Mouse (Mus musculus): ENCODE measurements around the gene Glcci1. TPM values are rescaled to one million over a fixed set of nuclear protein-coding genes. Genes with fewer than 3 reads are reported as not detected.
A peak's percentile ranks its signal among the peaks of the same experiment; 100 is the strongest.
"Not testable (repeated sequence)": the region's sequence is repeated elsewhere in the genome, so short reads cannot be mapped to it uniquely, and the experiment has no call there.

Gene Glcci1
- total RNA-seq, 1 experiment from 2014 or later = 37.4 TPM

DNA sequence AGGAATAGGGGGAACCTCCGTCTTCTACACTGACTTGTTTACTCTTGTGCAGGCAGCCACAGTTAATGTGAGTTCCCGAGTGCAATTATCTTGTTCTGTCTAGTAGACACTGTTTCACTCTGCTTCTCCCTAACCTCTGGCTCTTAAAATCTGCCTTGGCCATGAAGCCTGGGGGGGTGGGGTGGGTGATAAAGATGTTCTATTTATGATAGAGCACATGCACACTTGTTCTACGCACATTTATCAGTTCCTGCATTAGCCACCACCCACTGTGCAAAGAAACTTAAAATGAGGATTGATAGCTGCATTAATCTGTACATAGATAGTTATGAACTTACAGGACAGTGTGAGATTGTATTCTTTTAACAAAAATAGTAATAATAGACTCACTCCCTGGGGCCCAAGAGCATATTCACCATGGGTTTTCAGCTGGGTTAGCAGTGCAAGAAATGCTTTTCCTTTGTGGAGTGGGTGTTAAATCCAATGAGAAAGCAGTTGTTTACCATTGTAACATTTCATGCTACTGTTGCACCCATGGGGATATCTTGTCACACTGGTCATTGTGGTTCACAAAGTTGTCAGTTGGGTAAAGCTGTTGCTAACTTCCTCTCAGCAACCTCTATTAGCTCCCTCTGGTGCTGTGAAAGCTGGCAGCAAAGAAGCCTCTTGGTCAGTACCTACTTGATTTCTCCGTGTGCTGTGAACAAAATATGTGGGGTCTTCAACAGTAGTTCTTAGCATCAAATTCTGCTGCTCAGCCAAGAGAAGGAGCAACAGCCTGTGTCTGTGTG, 21.9 kb downstream of the Glcci1 start:
- ATAC-seq (ENCODE audit: extremely low read depth, insufficient number of reproducible peaks, low FRiP score, poor library complexity, severe bottlenecking) = peak; percentile 46; the same call in 1 of the 2 replicates

DNA sequence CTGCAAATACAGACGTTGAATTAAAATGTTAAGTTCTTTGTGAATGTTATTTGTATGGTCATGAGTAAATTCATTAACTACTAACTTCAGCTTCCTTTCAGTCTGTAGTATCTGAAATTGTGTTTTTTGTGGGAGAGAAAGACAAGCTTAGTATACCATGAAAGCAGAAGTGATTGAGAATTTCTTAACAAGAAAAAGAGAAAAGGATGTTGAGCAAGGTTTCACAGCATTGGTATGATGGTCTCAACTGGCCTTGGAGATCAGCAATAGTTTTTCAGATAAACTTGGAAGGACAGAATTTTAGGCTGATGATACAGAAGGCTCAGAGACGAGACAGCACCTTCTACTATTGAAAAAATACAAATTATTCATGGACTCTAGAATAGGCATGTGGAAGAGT, 27.5 kb downstream of the Glcci1 start:
- no peak for ATAC-seq (ENCODE audit: extremely low read depth, insufficient number of reproducible peaks, low FRiP score, poor library complexity, severe bottlenecking)

DNA sequence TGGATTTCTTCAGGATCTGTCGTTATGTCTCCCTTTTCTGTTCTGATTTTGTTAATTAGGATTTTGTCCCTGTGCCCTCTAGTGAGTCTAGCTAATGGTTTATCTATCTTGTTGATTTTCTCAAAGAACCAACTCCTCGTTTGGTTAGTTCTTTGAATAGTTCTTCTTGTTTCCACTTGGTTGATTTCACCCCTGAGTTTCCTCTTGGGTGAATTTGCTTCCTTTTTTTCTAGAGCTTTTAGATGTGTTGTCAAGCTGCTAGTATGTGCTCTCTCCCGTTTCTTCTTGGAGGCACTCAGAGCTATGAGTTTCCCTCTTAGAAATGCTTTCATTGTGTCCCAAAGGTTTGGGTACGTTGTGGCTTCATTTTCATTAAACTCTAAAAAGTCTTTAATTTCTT, 32.1 kb downstream of the Glcci1 start:
- not testable (repeated sequence) for ATAC-seq (ENCODE audit: extremely low read depth, insufficient number of reproducible peaks, low FRiP score, poor library complexity, severe bottlenecking)

DNA sequence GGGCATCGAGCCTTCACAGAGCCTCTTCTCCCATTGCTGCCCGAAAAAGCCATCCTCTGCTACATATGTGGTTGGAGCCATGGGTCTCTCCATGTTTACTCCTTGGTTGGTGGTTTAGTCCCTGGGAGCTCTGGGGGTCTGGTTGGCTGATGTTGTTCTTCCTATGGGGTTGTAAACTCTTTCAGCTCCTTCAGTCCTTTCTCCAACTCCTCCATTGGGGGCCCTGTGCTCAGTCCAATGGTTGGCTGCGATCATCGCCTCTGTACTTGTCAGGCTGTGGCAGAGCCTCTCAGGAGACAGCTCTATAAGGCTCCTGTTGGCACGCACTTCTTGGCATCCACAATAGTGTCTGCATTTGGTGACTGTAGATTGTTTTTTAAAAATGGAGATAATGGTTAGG, 35.4 kb downstream of the Glcci1 start:
- ATAC-seq (ENCODE audit: extremely low read depth, insufficient number of reproducible peaks, low FRiP score, poor library complexity, severe bottlenecking) = no peak

DNA sequence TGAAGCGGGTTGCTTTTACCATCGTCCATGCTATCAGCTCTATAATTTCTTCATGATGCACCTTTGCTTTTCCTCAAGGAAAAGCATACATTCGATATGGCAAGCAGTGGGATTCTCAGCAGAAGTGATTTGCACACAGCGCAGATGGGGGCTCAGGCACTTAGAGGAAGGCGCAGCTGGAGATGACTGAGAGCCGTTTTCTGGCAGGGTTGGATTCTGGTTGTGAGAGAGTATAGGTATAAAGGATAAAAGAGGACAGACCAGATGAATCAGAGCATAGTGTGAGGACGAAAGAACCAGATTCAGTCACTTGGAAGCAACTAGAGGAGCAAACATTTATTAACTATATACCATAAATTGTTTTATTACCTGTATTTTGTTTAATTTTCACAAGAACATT, 36.4 kb downstream of the Glcci1 start:
- no peak for ATAC-seq (ENCODE audit: extremely low read depth, insufficient number of reproducible peaks, low FRiP score, poor library complexity, severe bottlenecking)

DNA sequence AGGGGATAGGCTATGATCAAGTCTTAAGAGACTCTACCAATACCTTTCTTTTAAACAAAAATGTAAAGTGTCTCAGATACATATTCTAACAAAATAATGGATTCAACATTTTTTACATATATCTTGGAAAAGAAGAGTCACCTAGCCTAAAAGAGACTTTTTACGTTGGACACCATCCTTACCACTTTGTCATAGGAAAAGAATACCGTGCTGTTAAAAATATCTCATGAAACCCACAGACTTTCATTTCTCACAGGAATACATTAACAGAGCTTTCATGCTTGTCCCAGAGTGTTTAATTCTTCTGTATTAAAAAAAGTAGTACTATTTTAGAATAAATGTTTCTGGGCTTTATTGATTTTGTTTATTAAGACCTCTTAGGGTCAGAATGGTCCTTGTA, 41.8 kb downstream of the Glcci1 start:
- ATAC-seq (ENCODE audit: extremely low read depth, insufficient number of reproducible peaks, low FRiP score, poor library complexity, severe bottlenecking) = no peak

DNA sequence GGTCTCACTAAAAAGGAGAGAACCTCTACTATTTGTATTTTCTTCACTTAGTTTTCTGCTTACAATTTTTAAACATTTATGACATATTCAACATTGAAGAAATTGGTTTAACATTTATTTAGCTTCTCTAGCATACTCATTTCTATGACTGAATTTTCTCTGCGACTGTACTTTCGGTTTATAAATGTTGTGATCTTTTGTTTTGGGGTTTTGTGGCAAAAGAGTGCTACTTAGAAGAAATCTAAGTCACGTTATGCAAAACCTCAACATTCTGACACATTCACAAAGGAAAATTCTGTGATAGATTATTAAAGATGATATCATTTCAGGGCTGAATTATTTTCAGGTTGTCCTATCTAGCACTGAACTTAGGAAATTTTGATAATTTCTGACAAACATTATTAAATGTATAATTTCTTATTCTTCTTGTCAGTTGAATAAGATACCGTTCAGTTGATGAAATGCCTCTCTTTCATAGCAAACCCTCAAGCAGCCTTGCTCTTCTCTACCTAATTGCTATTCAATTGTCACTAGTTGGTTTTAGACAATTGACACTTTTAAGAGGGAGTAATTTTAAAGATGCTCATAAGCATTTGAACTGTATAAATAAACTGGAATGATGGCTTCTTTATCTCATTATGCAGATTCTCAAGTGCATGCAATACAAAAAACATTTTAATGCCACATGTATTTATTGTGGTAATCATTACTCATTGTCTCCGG, 47.6 kb downstream of the Glcci1 start:
- no peak for ATAC-seq (ENCODE audit: extremely low read depth, insufficient number of reproducible peaks, low FRiP score, poor library complexity, severe bottlenecking)

DNA sequence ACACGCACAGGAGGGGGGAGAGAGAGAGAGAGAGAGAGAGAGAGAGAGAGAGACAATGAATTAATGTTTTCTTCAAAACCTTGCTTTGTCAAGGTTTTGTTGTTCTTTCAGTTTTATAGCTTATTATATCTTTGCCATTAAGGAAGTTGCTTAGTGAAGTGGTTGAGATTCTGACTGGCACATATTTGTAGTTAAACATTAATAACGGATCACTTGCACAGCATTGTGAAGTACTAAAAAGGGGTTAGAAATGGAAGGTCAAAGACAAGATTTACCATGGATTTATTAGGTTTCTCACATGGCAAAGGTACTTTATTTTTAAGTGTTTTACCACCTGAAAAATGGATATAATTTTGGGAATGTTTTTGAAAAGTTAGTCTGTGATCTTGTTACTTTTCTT, 51.3 kb downstream of the Glcci1 start:
- no peak for ATAC-seq (ENCODE audit: extremely low read depth, insufficient number of reproducible peaks, low FRiP score, poor library complexity, severe bottlenecking)

DNA sequence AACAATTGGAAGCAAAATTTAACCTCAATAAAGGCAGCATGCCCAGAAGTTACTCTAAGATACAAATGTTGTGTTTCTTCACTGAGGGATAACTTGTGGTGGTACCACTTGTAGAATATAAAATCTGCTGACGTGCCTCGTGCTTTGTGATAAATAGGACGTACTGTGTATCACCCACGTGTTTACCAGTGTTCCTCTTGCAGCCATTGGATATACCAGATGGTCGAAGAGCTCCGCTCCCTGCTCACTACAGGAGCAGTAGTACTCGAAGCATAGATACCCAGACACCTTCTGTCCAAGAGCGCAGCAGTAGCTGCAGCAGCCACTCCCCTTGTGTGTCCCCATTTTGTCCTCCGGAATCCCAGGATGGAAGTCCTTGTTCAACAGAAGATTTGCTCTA, 73.0 kb downstream of the Glcci1 start:
- no peak for ATAC-seq (ENCODE audit: extremely low read depth, insufficient number of reproducible peaks, low FRiP score, poor library complexity, severe bottlenecking)

DNA sequence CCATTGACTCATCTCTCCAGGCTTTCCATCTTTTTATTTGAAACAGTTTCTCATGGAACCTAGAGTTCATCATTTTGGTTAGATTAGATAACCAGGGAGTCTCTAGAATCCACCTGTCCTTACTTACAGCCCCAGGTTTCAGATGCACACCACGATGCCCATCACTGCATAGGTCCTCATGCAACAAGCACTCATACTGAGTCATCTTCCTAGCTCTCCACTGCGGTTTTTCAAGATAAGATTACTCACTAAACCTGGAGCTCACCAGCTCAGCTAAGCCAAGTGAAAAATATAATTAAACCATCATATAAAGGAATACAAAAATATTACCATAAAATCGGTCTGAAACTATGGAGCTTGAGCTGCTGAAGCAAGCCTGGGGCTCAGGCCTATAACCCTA, 74.5 kb downstream of the Glcci1 start:
- no peak for ATAC-seq (ENCODE audit: extremely low read depth, insufficient number of reproducible peaks, low FRiP score, poor library complexity, severe bottlenecking)

DNA sequence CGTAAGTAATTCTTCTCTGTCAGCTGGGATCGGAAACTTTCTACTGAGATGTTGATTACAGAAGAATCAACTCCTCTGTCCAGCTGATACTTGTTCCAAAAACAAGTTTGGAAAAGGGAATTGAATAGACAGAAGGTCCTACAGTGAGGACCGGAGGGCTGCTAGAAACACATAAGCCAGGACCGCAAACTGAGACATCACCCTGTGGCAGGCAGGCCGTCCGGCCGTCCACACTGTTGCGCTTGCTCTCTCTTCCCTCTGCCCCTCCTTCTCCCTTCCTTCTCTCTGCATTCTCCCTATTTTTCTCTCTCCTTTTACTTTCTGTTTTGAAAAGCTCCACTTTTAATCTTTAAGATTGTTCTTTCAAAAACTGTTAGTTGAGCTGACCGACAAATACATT, 82.3 kb downstream of the Glcci1 start:
- ATAC-seq (ENCODE audit: extremely low read depth, insufficient number of reproducible peaks, low FRiP score, poor library complexity, severe bottlenecking) = no peak

DNA sequence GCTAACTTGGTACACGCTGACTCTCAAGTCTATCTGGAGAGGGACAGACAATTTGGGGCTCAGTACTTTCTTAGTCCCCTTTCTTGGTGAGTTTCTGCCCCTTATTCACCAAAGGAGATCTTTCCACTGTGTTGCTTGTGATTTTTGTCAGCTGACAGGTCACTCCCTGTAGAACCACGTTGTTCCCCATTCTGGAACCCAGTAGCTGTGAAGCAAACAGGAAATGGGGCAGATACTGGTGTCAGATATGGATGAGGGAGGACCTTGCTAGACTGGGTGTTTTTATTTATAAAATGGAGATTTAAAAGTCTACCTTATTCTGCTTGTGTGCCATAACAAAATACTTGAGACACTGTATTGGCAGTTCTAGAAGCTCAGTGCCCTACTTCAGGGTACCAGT, 108.0 kb downstream of the Glcci1 start:
- ATAC-seq (ENCODE audit: extremely low read depth, insufficient number of reproducible peaks, low FRiP score, poor library complexity, severe bottlenecking) = no peak

DNA sequence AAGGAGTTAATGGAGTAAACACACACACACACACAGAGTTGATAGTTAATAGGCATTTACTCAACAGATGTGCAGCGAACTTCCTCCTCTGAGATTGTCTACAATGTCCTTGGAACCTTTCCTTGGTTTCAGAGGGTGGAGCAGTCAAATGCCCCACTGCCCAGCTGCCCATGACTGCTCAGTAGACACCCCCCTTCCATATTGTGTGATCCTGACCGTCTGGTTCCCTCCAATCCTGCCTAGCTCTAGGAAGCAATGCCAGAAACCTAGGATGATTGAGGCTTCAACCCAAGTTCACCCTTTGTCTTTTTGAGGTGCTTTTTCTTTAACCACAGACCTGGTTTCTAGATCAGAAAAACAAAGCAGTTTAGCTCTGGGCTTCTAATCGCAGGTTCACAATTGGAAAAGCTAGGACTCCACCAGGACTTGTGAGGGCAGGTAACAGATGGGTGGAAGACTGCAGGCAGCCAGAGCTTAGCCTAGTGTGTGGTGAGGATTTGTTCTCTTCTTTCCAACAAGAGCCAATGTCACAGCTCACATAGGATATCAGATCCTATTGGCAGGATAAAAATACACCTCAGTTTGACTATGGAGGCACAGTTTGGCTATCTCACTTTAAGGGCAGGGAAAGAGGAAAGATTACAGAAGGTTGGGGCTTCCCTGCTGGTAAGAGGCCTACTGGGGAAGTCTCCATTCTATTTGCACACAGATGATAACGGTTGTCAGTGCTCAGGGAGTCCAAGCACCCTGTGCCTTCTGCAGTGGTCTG, 110.4 kb downstream of the Glcci1 start:
- ATAC-seq (ENCODE audit: extremely low read depth, insufficient number of reproducible peaks, low FRiP score, poor library complexity, severe bottlenecking) = no peak

DNA sequence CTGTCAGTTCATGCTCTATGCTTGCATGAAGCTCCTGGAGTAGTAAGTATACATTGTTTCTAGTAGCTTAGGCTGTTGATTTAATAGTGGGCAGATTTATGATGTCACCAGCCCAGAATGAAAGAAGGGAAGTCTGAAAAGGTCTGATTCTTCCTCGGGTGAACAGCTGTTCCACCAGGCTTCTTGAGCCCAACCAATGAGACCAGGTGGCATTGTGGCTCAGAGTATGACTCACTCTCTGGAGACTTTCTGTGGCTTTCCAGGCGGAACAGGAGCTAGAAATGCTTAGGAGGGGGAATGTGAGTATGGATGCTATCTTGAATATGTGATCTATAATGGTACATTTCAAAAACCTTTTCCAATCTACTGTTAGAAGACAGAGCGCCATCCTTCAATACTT, 113.6 kb downstream of the Glcci1 start:
- no peak for ATAC-seq (ENCODE audit: extremely low read depth, insufficient number of reproducible peaks, low FRiP score, poor library complexity, severe bottlenecking)

DNA sequence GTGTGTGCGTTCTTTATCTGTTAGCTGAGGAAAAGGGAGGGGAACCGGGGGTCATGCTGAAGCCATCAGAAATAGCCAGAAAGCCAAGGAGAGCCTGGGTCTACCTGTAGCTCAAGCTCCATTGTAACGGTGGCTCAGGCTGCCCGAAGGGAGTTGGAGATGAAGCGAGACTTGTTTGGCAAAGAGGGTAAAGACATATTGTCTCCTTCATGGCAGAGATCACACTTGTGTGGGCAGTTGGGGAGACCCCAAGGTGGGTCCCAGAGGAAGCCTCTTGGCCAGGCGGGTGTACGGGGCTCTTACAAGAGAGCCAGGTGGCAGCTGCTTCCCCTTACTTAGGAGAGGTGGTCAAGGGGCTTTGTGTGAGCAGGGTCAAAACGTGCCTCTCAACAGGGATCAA, 118.8 kb downstream of the Glcci1 start:
- no peak for ATAC-seq (ENCODE audit: extremely low read depth, insufficient number of reproducible peaks, low FRiP score, poor library complexity, severe bottlenecking)

DNA sequence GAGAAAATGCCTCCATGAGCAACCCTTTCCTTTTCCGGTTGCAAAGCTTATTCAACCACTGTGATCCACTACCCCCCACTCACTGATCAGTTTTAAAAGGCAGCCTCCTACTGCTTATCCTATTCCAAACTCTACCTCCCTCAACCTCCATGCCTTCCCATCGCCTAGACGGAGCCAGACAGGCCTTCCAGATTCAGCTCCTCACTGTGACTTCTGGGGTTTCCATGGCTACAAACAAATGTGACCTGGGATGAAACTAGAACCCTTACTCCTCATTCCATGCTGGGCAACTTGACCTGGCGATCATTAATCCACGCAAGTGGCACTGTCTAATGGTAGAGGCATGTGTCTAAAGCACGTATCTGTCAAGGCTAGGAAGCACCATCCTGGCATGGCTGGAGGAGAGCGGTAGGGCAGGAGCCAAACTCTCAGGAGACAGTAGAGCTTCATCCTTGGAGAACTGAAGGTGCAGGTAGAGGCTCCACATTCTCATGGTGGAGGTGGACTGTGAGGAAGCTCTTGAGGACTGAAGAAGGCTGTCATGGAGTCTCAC, 119.4 kb downstream of the Glcci1 start:
- ATAC-seq (ENCODE audit: extremely low read depth, insufficient number of reproducible peaks, low FRiP score, poor library complexity, severe bottlenecking) = no peak

DNA sequence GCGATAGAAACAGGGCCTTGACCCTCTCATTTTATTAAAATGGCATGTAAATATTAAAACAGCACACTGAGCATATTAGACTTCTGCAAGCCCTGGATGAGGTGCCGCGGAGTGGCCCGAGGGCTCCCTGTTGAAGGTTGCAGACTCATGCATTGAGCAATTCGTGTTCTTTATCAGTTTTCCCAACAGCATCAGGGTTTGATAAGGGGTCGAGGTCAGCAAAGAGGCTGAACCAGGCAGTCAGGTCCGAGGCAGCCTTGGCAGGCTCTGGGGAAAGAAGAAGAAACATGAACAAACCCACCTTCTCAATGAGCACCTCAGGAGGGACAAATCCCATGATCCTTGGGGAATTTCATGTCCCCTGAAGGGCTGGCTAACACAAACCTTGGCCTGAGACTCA, 121.1 kb downstream of the Glcci1 start:
- no peak for ATAC-seq (ENCODE audit: extremely low read depth, insufficient number of reproducible peaks, low FRiP score, poor library complexity, severe bottlenecking)

DNA sequence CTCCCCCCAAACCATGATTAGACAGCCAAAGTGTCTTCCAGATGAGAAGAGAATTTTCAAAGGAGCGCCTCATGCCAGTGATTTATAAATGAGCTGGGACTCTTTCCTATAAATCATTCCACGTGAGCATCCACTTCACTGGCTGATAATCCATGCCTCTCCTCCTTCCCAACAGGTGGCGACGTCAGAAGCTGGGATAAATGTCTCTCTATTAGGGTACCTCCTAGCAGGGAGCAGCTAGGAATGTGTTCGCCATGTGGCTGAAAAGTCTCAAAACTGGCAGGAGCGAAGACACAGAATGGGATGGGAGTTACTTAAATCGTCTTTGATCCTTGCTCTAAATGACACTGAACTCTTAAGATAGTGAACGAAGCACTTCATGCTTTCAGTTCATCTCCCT, 122.0 kb downstream of the Glcci1 start:
- no peak for ATAC-seq (ENCODE audit: extremely low read depth, insufficient number of reproducible peaks, low FRiP score, poor library complexity, severe bottlenecking)

DNA sequence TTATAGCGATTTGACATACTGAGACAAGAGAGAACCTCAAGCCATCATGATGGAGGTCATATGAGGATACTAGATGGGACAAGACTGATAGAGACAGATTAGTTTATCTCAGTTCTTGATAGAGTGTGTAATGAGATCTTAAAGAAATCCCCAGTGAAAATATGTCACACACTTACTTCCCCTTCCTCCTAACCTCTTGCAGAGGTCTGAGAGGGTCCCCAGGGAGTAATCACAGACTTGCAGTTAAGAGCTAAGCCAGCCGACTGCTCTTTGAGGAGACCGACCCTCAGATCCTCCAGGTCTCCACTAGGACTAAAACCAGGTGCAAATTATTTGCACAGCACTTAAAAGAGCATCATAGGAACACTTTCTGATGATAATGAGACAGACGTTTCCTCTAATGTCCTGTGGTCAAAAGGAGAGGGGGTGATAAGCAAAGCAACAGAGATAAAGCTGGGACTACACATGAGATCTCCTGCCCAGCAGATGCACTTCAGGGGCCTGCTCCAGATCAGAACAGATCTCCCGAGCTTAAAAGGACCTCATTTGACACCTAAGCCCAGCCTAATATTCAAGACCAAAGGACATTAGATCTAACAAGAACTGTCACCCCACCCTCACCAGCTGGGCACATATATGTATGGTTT, 122.7 kb downstream of the Glcci1 start:
- ATAC-seq (ENCODE audit: extremely low read depth, insufficient number of reproducible peaks, low FRiP score, poor library complexity, severe bottlenecking) = peak; percentile 84
